Mouse (Mus musculus) liver, adult 2 months (tissue): ENCODE measurements around the gene Ninl. TPM values are rescaled to one million over a fixed set of nuclear protein-coding genes. Genes with fewer than 3 reads are reported as not detected.

Experiments used
- DNase-seq: peaks from one replicate; pipeline ENCODE4 v3.0.0-alpha.2; 2011; ENCODE audit warnings: low read depth, low spot score; ENCODE audit errors: extremely low read depth
- H3K27ac ChIP-seq: fragments of 200-500 bp; replicated peaks from 2 replicates; pipeline ENCODE4 v1.5.1; 2012; ENCODE audit warnings: low read depth, mild to moderate bottlenecking, control low read depth, inconsistent platforms, low read length; ENCODE audit not compliant: insufficient read depth
- H3K27me3 ChIP-seq: fragments of 200-500 bp; 2 replicates; pipeline ENCODE4 v1.6.1; 2012; ENCODE audit warnings: mild to moderate bottlenecking, moderate library complexity, low read length, inconsistent platforms; ENCODE audit not compliant: control insufficient read depth, insufficient read depth
- H3K36me3 ChIP-seq: fragments of 200-500 bp; 2 replicates; pipeline ENCODE4 v1.6.1; 2012; ENCODE audit warnings: low read length, inconsistent platforms; ENCODE audit not compliant: control insufficient read depth, insufficient read depth
- H3K4me1 ChIP-seq: fragments of 200-500 bp; 2 replicates; pipeline ENCODE4 v1.6.1; 2011; ENCODE audit warnings: low read length; ENCODE audit not compliant: control insufficient read depth, insufficient read depth
- H3K4me3 ChIP-seq: fragments of 200-500 bp; 2 replicates; pipeline ENCODE4 v1.5.1; 2011; ENCODE audit warnings: low read depth, mild to moderate bottlenecking, control low read depth, low read length, moderate library complexity; ENCODE audit not compliant: insufficient read depth
- H3K79me2 ChIP-seq: fragments of 200-500 bp; 2 replicates; pipeline ENCODE4 v1.6.1; 2012; ENCODE audit warnings: inconsistent platforms, mild to moderate bottlenecking, low read length, moderate library complexity; ENCODE audit not compliant: control insufficient read depth, insufficient read depth
- H3K9ac ChIP-seq: fragments of 200-500 bp; 2 replicates; pipeline ENCODE4 v1.6.1; 2012; ENCODE audit warnings: low read depth, mild to moderate bottlenecking, control low read depth, inconsistent platforms, low read length
- CTCF ChIP-seq: fragments of 200-500 bp; IDR thresholded peaks from 2 replicates; pipeline ENCODE4 v1.5.1; 2011; ENCODE audit warnings: low read depth, low read length, control low read depth
- POLR2A ChIP-seq: fragments of 200-500 bp; IDR thresholded peaks from 2 replicates; pipeline ENCODE4 v1.6.1; 2011; ENCODE audit warnings: low read length, control low read depth; ENCODE audit not compliant: insufficient read depth; ENCODE audit errors: extremely low read depth
- WGBS: fragments of 180-500 bp; shearing (Covaris S2); methylation state at CpG from one replicate; pipeline ENCODE4 v1.1.7; 2018; 5-methylcytosine and 5-hydroxymethylcytosine counted together
- polyA plus RNA-seq: library from polyadenylated mRNA; depleted of rRNA; stranded (reverse); fragments of >200 nt; gene quantifications from 2 replicates; pipeline ENCODE4 v1.2.3, GENCODE M21; 2012; rRNA removed
- total RNA-seq: library from RNA; depleted of rRNA; stranded (reverse); fragments of >200 nt; gene quantifications from 2 replicates; pipeline ENCODE4 v1.2.3, GENCODE M21; 2014; rRNA removed

Ninl gene
- total RNA-seq: 0.37 and 0.40 TPM in 2 replicates
- 0.22 and 0.29 TPM in 2 replicates for polyA plus RNA-seq

GRCm38 (mm10) chr2:151039232-151039695 lies at the start of gene Ninl, which contains the start of gene Nanp:
Ninl (minus strand) TSS chr2:151039382.
Nanp (minus strand) TSS chr2:151039398.
- Histone ChIP-seq H3K9ac (peak within 1 kb of the TSS; percentile 98), H3K4me1 (peaks cover 5% of the 10 kb centered on the region), H3K27me3 (no peaks in the 10 kb centered on the region), H3K27ac (peak within 1 kb of the TSS; percentile 78), H3K4me3 (peak within 1 kb of the TSS; percentile 98), H3K79me2 (peaks cover 13% of the 10 kb centered on the region), H3K36me3 (no peaks in the 10 kb centered on the region)
- TF ChIP-seq CTCF (no peak), POLR2A (peak; percentile 46; the same call in 1 of the 2 replicates)
- WGBS: 1% methylated on average over 34 of the region's 34 CpGs
- peak; percentile 70 for DNase-seq

- Histone ChIP-seq H3K27ac (no peak overlapping the region), H3K27me3 (no peaks in the 10 kb centered on the region), H3K36me3 (no peaks in the 10 kb centered on the region), H3K4me3 (no peak overlapping the region), H3K79me2 (no peaks in the 10 kb centered on the region), H3K4me1 (no peaks in the 10 kb centered on the region), H3K9ac (no peak overlapping the region)
- TF ChIP-seq CTCF (no peak), POLR2A (no peak)
- no peak for DNase-seq
- 87% methylated on average over 1 of the region's 1 CpGs for WGBS
Measured at GRCm38 (mm10) chr2:151056637-151057036, 17.5 kb upstream of the Ninl start.

- 88% methylated on average over 1 of the region's 1 CpGs for WGBS
- TF ChIP-seq CTCF: no peak
- TF ChIP-seq POLR2A: no peak
Measured at GRCm38 (mm10) chr2:151040411-151040810, 1.2 kb upstream of the Ninl start.

GRCm38 (mm10) chr2:151039726-151040125 lies 544 bp upstream of the Ninl start:
- Histone ChIP-seq H3K36me3 (no peaks in the 10 kb centered on the region), H3K27me3 (no peaks in the 10 kb centered on the region), H3K27ac (no peak overlapping the region), H3K9ac (peak overlapping the region; percentile 47), H3K4me3 (peak overlapping the region; percentile 98), H3K4me1 (peaks cover 5% of the 10 kb centered on the region), H3K79me2 (peaks cover 13% of the 10 kb centered on the region)
- DNase-seq: no peak
- TF ChIP-seq POLR2A (no peak), CTCF (no peak)
- 32% methylated on average over 8 of the region's 8 CpGs for WGBS

More at GRCm38 (mm10) chr2:151040411-151040810, 1.2 kb upstream of the Ninl start:
- no peak overlapping the region for H3K27ac ChIP-seq
- H3K79me2 ChIP-seq: peaks cover 13% of the 10 kb centered on the region
- no peak overlapping the region for H3K9ac ChIP-seq
- H3K36me3 ChIP-seq: no peaks in the 10 kb centered on the region
- DNase-seq: no peak
- no peak overlapping the region for H3K4me3 ChIP-seq
- H3K4me1 ChIP-seq: peaks cover 5% of the 10 kb centered on the region
- H3K27me3 ChIP-seq: no peaks in the 10 kb centered on the region

GRCm38 (mm10) chr2:151038811-151039222 lies 365 bp downstream of the Ninl start:
- Histone ChIP-seq H3K79me2 (peaks cover 13% of the 10 kb centered on the region), H3K4me3 (peak overlapping the region; percentile 98), H3K9ac (peak overlapping the region; percentile 98), H3K27me3 (no peaks in the 10 kb centered on the region), H3K27ac (peak overlapping the region; percentile 78), H3K4me1 (peaks cover 5% of the 10 kb centered on the region), H3K36me3 (no peaks in the 10 kb centered on the region)
- peak; percentile 33 for DNase-seq
- WGBS: under 1% methylated on average over 30 of the region's 30 CpGs
- TF ChIP-seq POLR2A: no peak
- TF ChIP-seq CTCF: no peak

GRCm38 (mm10) chr2:151037876-151038552 lies 1.2 kb downstream of the Ninl start:
- Histone ChIP-seq H3K79me2 (peaks cover 13% of the 10 kb centered on the region), H3K9ac (peak overlapping the region; percentile 16), H3K27ac (no peak overlapping the region), H3K27me3 (no peaks in the 10 kb centered on the region), H3K4me1 (peaks cover 5% of the 10 kb centered on the region), H3K36me3 (no peaks in the 10 kb centered on the region), H3K4me3 (peak overlapping the region; percentile 98)
- TF ChIP-seq CTCF: no peak
- no peak for TF ChIP-seq POLR2A
- DNase-seq: peak; percentile 45
- WGBS: 34% methylated on average over 18 of the region's 18 CpGs
